Mouse (Mus musculus) C2C12 (cell line): ENCODE results near the gene Rnf223. TPM values are rescaled to one million over a fixed set of nuclear protein-coding genes. Genes with fewer than 3 reads are reported as not detected.

Experiments used
- H3K27me3 ChIP-seq: one replicate; pipeline ENCODE4 v1.6.1; 2011; ENCODE audit not compliant: control insufficient read depth, insufficient read depth, insufficient read length
- H3K36me3 ChIP-seq: one replicate; pipeline ENCODE4 v1.6.1; 2011; ENCODE audit not compliant: control insufficient read depth, insufficient read depth
- H3K4me3 ChIP-seq: one replicate; pipeline ENCODE4 v1.5.1; 2011; ENCODE audit warnings: mild to moderate bottlenecking, control low read depth; ENCODE audit not compliant: poor library complexity, insufficient read depth, severe bottlenecking
- H3K79me2 ChIP-seq: one replicate; pipeline ENCODE4 v1.6.1; 2011; ENCODE audit not compliant: control insufficient read depth, insufficient read depth
- H3K79me3 ChIP-seq: one replicate; pipeline ENCODE4 v1.6.1; 2011; ENCODE audit warnings: low read depth, control low read depth
- H3ac ChIP-seq: one replicate; pipeline ENCODE3; 2011; ENCODE audit warnings: low read depth; ENCODE audit not compliant: control insufficient read depth, insufficient read length
- CEBPB ChIP-seq: IDR thresholded peaks from one replicate; pipeline ENCODE4 v1.6.1; 2011; ENCODE audit warnings: low read depth, mild to moderate bottlenecking, control low read depth, moderate library complexity
- CTCF ChIP-seq: IDR thresholded peaks from one replicate; pipeline ENCODE4 v1.5.1; 2011; ENCODE audit not compliant: control insufficient read depth, insufficient read depth, insufficient read length
- FOSL1 ChIP-seq: IDR thresholded peaks from one replicate; pipeline ENCODE4 v1.8.0; 2011; ENCODE audit warnings: mild to moderate bottlenecking, low read length; ENCODE audit not compliant: poor library complexity, insufficient read depth, severe bottlenecking
- MAX ChIP-seq: IDR thresholded peaks from one replicate; pipeline ENCODE4 v1.6.1; 2011; ENCODE audit warnings: mild to moderate bottlenecking, control low read depth
- MYOD1 ChIP-seq: IDR thresholded peaks from one replicate; pipeline ENCODE4 v1.6.1; 2011; ENCODE audit warnings: low read depth; ENCODE audit not compliant: control insufficient read depth, insufficient read length
- MYOG ChIP-seq: IDR thresholded peaks from one replicate; pipeline ENCODE4 v1.6.1; 2011; ENCODE audit not compliant: control insufficient read depth, insufficient read length; ENCODE audit errors: extremely low read depth
- USF1 ChIP-seq: IDR thresholded peaks from one replicate; pipeline ENCODE4 v1.6.1; 2011; ENCODE audit warnings: low read depth, mild to moderate bottlenecking, control low read depth, moderate library complexity
- polyA plus RNA-seq: library from polyadenylated mRNA; unstranded; fragments of >200 nt; fragmentation: generic; extraction: Trizol; gene quantifications from one replicate; pipeline ENCODE4 v1.2.1, GENCODE M21; 2012; ENCODE audit warnings: missing spikeins

Rnf223 gene
- polyA plus RNA-seq, 1 experiment = 0.40 TPM

GRCm38 (mm10) chr4:156109570-156110331, 20.6 kb upstream of the Rnf223 start, which contains the start of gene 9430015G10Rik:
9430015G10Rik (plus strand) TSS chr4:156109982.
- Histone ChIP-seq H3K36me3 (no peaks in the 10 kb centered on the region), H3K79me2 (peaks cover 33% of the 10 kb centered on the region), H3K4me3 (peak within 1 kb of the TSS; percentile 85), H3ac (peak within 1 kb of the TSS; percentile 89), H3K79me3 (peaks cover 16% of the 10 kb centered on the region), H3K27me3 (no peaks in the 10 kb centered on the region)
- no peak for TF ChIP-seq CEBPB
- no peak for TF ChIP-seq USF1
- TF ChIP-seq MAX = no peak
- TF ChIP-seq MYOD1 = no peak
- no peak for TF ChIP-seq FOSL1

GRCm38 (mm10) chr4:156124077-156124476, 6.2 kb upstream of the Rnf223 start:
- Histone ChIP-seq H3K36me3 (peaks cover 75% of the 10 kb centered on the region), H3K79me3 (no peaks in the 10 kb centered on the region), H3ac (no peak overlapping the region), H3K79me2 (no peaks in the 10 kb centered on the region), H3K4me3 (no peak overlapping the region), H3K27me3 (no peaks in the 10 kb centered on the region)
- no peak for TF ChIP-seq MYOG
- TF ChIP-seq CTCF = no peak
- TF ChIP-seq MYOD1 = no peak
- no peak for TF ChIP-seq CEBPB
- TF ChIP-seq USF1 = no peak
- TF ChIP-seq MAX = no peak
- TF ChIP-seq FOSL1 = no peak

- H3K36me3 ChIP-seq = peaks cover 61% of the 10 kb centered on the region
- H3K4me3 ChIP-seq = no peak overlapping the region
- H3K27me3 ChIP-seq = no peaks in the 10 kb centered on the region
- no peaks in the 10 kb centered on the region for H3K79me2 ChIP-seq
- H3ac ChIP-seq = no peak overlapping the region
- no peaks in the 10 kb centered on the region for H3K79me3 ChIP-seq
- TF ChIP-seq MYOG (no peak), MAX (no peak), CTCF (no peak), USF1 (no peak), FOSL1 (no peak), CEBPB (no peak), MYOD1 (no peak)
Observed at GRCm38 (mm10) chr4:156125393-156125792, 4.9 kb upstream of the Rnf223 start.

- Histone ChIP-seq H3K79me3 (no peaks in the 10 kb centered on the region), H3K79me2 (no peaks in the 10 kb centered on the region), H3K27me3 (no peaks in the 10 kb centered on the region), H3K36me3 (peaks cover 47% of the 10 kb centered on the region), H3K4me3 (no peak overlapping the region), H3ac (no peak overlapping the region)
- TF ChIP-seq FOSL1 (no peak), CTCF (no peak), USF1 (no peak), MAX (no peak), MYOD1 (no peak), CEBPB (no peak), MYOG (no peak)
Observed at GRCm38 (mm10) chr4:156126841-156127240, 3.5 kb upstream of the Rnf223 start.

- Histone ChIP-seq H3K4me3 (no peak overlapping the region), H3K79me2 (no peaks in the 10 kb centered on the region), H3K79me3 (no peaks in the 10 kb centered on the region), H3K36me3 (peaks cover 30% of the 10 kb centered on the region), H3K27me3 (no peaks in the 10 kb centered on the region), H3ac (no peak overlapping the region)
- TF ChIP-seq MYOG = no peak
- TF ChIP-seq CEBPB = no peak
- no peak for TF ChIP-seq CTCF
- no peak for TF ChIP-seq FOSL1
- no peak for TF ChIP-seq USF1
- TF ChIP-seq MAX = no peak
- no peak for TF ChIP-seq MYOD1
Observed at GRCm38 (mm10) chr4:156128746-156129145, 1.6 kb upstream of the Rnf223 start.

- no peak for TF ChIP-seq CEBPB
- no peak for TF ChIP-seq MYOD1
- TF ChIP-seq FOSL1 = no peak
- TF ChIP-seq MYOG = no peak
- TF ChIP-seq USF1 = no peak
- no peak for TF ChIP-seq CTCF
- TF ChIP-seq MAX = no peak
- H3K4me3 ChIP-seq = no peak overlapping the region
- H3K27me3 ChIP-seq = no peaks in the 10 kb centered on the region
- H3K79me3 ChIP-seq = no peaks in the 10 kb centered on the region
- no peak overlapping the region for H3ac ChIP-seq
- no peaks in the 10 kb centered on the region for H3K79me2 ChIP-seq
- H3K36me3 ChIP-seq = peaks cover 9% of the 10 kb centered on the region
Observed at GRCm38 (mm10) chr4:156130940-156131339, 627 bp downstream of the Rnf223 start.
